Mouse (Mus musculus) spleen, adult 2 months (tissue): ENCODE measurements around the gene Gpr161. TPM values are rescaled to one million over a fixed set of nuclear protein-coding genes. Genes with fewer than 3 reads are reported as not detected.

Experiments
- DNase-seq, 2 experiments: peaks; one replicate each; pipeline versions ENCODE4 v3.0.0 to v3.0.0-alpha.2; 2012 to 2021; ENCODE audit warnings: low spot score in 2 of 2, low read depth in 1 of 2
- H3K27ac ChIP-seq: fragments of 200-500 bp; 2 replicates; pipeline ENCODE4 v1.5.1; 2012; ENCODE audit warnings: low read length, inconsistent platforms; ENCODE audit not compliant: insufficient read depth
- H3K27me3 ChIP-seq: fragments of 200-500 bp; 2 replicates; pipeline ENCODE4 v1.6.1; 2012; ENCODE audit warnings: mild to moderate bottlenecking, moderate library complexity, low read length, inconsistent platforms; ENCODE audit not compliant: control insufficient read depth, insufficient read depth
- H3K36me3 ChIP-seq: fragments of 200-500 bp; 2 replicates; pipeline ENCODE4 v1.6.1; 2012; ENCODE audit warnings: mild to moderate bottlenecking, low read length, inconsistent platforms; ENCODE audit not compliant: control insufficient read depth, insufficient read depth
- H3K4me1 ChIP-seq: fragments of 200-500 bp; 2 replicates; pipeline ENCODE4 v1.6.1; 2011; ENCODE audit warnings: inconsistent platforms; ENCODE audit not compliant: control insufficient read depth, insufficient read depth, insufficient read length
- H3K4me3 ChIP-seq: fragments of 200-500 bp; 2 replicates; pipeline ENCODE4 v1.5.1; 2011; ENCODE audit warnings: mild to moderate bottlenecking, inconsistent platforms; ENCODE audit not compliant: insufficient read depth, insufficient read length; ENCODE audit errors: extremely low read depth
- CTCF ChIP-seq: fragments of 200-500 bp; IDR thresholded peaks from 2 replicates; pipeline ENCODE4 v1.5.1; 2011; ENCODE audit warnings: mild to moderate bottlenecking, inconsistent platforms; ENCODE audit not compliant: insufficient read depth, insufficient read length, insufficient replicate concordance; ENCODE audit errors: extremely low read depth
- POLR2A ChIP-seq: fragments of 200-500 bp; IDR thresholded peaks from 2 replicates; pipeline ENCODE4 v1.6.1; 2011; ENCODE audit warnings: low read depth, low read length, inconsistent platforms
- WGBS: fragments of 180-500 bp; shearing (Covaris S2); methylation state at CpG from one replicate; pipeline ENCODE4 v1.1.7; 2018; 5-methylcytosine and 5-hydroxymethylcytosine counted together
- polyA plus RNA-seq: library from polyadenylated mRNA; depleted of rRNA; stranded (reverse); fragments of >200 nt; gene quantifications from 2 replicates; pipeline ENCODE4 v1.2.3, GENCODE M21; 2012; rRNA removed

Gpr161 gene
- polyA plus RNA-seq, result 0.78 and 1.2 TPM in 2 replicates

- Histone ChIP-seq H3K27ac (no peak within 1 kb of the TSS), H3K27me3 (no peaks in the 10 kb centered on the region), H3K36me3 (no peaks in the 10 kb centered on the region), H3K4me1 (no peaks in the 10 kb centered on the region), H3K4me3 (no peak within 1 kb of the TSS)
- DNase-seq, result no peak
- no peak for TF ChIP-seq POLR2A
- TF ChIP-seq CTCF, result no peak
- WGBS, result 93% methylated on average over 1 of the region's 1 CpGs
Measured at GRCm38 (mm10) chr1:165295489-165295888, at the start of gene Gpr161. Gene Gpr161 (plus strand): TSS chr1:165295789.

GRCm38 (mm10) chr1:165246587-165246986, 49.0 kb upstream of the Gpr161 start:
- TF ChIP-seq POLR2A, result no peak
- no peak for TF ChIP-seq CTCF
- Histone ChIP-seq H3K36me3 (no peaks in the 10 kb centered on the region), H3K27ac (no peak overlapping the region), H3K27me3 (no peaks in the 10 kb centered on the region), H3K4me1 (no peaks in the 10 kb centered on the region), H3K4me3 (no peak overlapping the region)
- DNase-seq, result no peak
- WGBS, result 79% methylated on average over 5 of the region's 5 CpGs

- no peak for DNase-seq
- TF ChIP-seq CTCF (no peak), POLR2A (no peak)
- Histone ChIP-seq H3K27me3 (no peaks in the 10 kb centered on the region), H3K4me3 (no peak overlapping the region), H3K4me1 (no peaks in the 10 kb centered on the region), H3K36me3 (no peaks in the 10 kb centered on the region), H3K27ac (no peak overlapping the region)
- 58% methylated on average over 5 of the region's 5 CpGs for WGBS
Measured at GRCm38 (mm10) chr1:165247085-165247484, 48.5 kb upstream of the Gpr161 start.

- no peaks in the 10 kb centered on the region for H3K27me3 ChIP-seq
- H3K27ac ChIP-seq, result no peak overlapping the region
- no peaks in the 10 kb centered on the region for H3K4me1 ChIP-seq
- TF ChIP-seq CTCF (no peak), POLR2A (no peak)
- H3K4me3 ChIP-seq, result no peak overlapping the region
- no peak for DNase-seq
- WGBS, result 89% methylated on average over 3 of the region's 3 CpGs
- H3K36me3 ChIP-seq, result no peaks in the 10 kb centered on the region
Measured at GRCm38 (mm10) chr1:165247788-165248187, 47.8 kb upstream of the Gpr161 start.

- Histone ChIP-seq H3K4me1 (no peaks in the 10 kb centered on the region), H3K4me3 (no peak overlapping the region), H3K27me3 (no peaks in the 10 kb centered on the region), H3K36me3 (no peaks in the 10 kb centered on the region), H3K27ac (no peak overlapping the region)
- no peak for TF ChIP-seq POLR2A
- no peak for TF ChIP-seq CTCF
- 61% methylated on average over 4 of the region's 4 CpGs for WGBS
- DNase-seq, result no peak
Measured at GRCm38 (mm10) chr1:165248842-165249241, 46.7 kb upstream of the Gpr161 start.

GRCm38 (mm10) chr1:165250546-165250945, 45.0 kb upstream of the Gpr161 start:
- Histone ChIP-seq H3K4me1 (no peaks in the 10 kb centered on the region), H3K27me3 (no peaks in the 10 kb centered on the region), H3K4me3 (no peak overlapping the region), H3K36me3 (no peaks in the 10 kb centered on the region), H3K27ac (no peak overlapping the region)
- DNase-seq, result no peak
- TF ChIP-seq CTCF (no peak), POLR2A (no peak)
- WGBS, result 89% methylated on average over 2 of the region's 2 CpGs

GRCm38 (mm10) chr1:165252027-165252671, 43.4 kb upstream of the Gpr161 start:
- WGBS, result 54% methylated on average over 11 of the region's 11 CpGs
- no peaks in the 10 kb centered on the region for H3K27me3 ChIP-seq
- TF ChIP-seq CTCF (peak; percentile 51; the same call in 1 of the 2 replicates), POLR2A (no peak)
- DNase-seq, result peak in 1 of 2 experiments; percentile 35
- H3K36me3 ChIP-seq, result no peaks in the 10 kb centered on the region
- no peak overlapping the region for H3K27ac ChIP-seq
- no peak overlapping the region for H3K4me3 ChIP-seq
- H3K4me1 ChIP-seq, result no peaks in the 10 kb centered on the region
